Mouse (Mus musculus) embryonic fibroblast, embryonic 13.5 days (primary cell): ENCODE data around the gene Mef2c. TPM values are rescaled to one million over a fixed set of nuclear protein-coding genes. Genes with fewer than 3 reads are reported as not detected.

ENCODE experiments used
- H3K27ac ChIP-seq: 2 replicates; pipeline ENCODE4 v1.5.1; 2012; ENCODE audit warnings: low read length, control low read depth, inconsistent platforms; ENCODE audit not compliant: insufficient read depth
- H3K4me1 ChIP-seq: 2 replicates; pipeline ENCODE4 v1.6.1; 2011; ENCODE audit warnings: low read length; ENCODE audit not compliant: control insufficient read depth, insufficient read depth
- H3K4me3 ChIP-seq: 2 replicates; pipeline ENCODE4 v1.5.1; 2011; ENCODE audit warnings: mild to moderate bottlenecking, control low read depth, low read length; ENCODE audit not compliant: insufficient read depth
- CTCF ChIP-seq: IDR thresholded peaks from 2 replicates; pipeline ENCODE4 v1.5.1; 2011; ENCODE audit warnings: mild to moderate bottlenecking, control low read depth, low read length, moderate library complexity, borderline replicate concordance; ENCODE audit not compliant: insufficient read depth
- POLR2A ChIP-seq: IDR thresholded peaks from 2 replicates; pipeline ENCODE4 v1.6.1; 2011; ENCODE audit warnings: low read depth, mild to moderate bottlenecking, control low read depth, low read length, moderate library complexity
- polyA plus RNA-seq: library from polyadenylated mRNA; stranded (reverse); fragments of >200 nt; gene quantifications from 2 replicates; pipeline ENCODE4 v1.2.4, GENCODE M21; 2011; ENCODE audit warnings: low read depth; ENCODE audit not compliant: missing spikeins, insufficient read length

The Mef2c gene
- 11.4 and 25.2 TPM in 2 replicates for polyA plus RNA-seq

DNA sequence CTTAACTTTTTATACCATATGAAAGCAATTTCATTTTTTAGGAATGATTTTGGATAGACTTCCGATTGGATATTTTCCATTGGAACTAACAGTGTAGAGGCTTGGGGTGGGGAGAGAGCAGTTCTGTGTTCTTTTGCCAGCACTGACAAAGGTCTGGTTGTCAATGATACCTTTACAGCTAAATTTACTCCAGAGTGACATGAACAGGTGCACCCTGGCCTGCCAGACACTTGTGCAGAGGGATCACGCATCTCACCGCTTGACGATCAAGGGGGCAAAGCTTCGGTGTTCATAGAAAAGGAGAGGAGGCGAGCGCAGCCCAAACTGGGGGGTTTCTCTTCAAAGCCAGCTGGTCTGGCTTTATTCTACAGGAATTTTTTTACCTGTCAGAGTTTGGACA lies at the start of gene Mef2c:
Gene Mef2c, plus strand, starts transcription at position 116 of the 400 bp plus-strand sequence.
- Histone ChIP-seq H3K4me3 (no peak within 1 kb of the TSS), H3K4me1 (no peaks in the 10 kb centered on the region), H3K27ac (no peak within 1 kb of the TSS)
- no peak for TF ChIP-seq CTCF
- no peak for TF ChIP-seq POLR2A

DNA sequence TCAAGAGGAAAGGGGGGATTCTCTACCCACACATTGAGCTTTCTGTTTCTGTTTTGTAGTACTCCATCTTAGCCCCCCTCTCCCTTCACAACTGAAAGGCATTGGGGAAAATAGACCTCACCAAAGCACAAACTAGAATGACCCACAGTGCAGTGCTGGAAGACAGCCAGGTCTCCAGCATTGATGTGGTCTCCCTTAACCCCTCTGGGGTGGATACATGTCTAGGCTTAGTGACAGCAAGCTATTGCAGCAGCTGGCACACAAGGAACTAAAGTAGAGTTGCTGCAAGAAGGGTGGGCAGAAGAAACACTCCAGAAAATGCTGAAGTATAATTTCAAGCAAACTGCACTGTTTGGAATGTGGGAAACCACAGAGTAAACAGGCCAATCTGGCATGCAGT lies 45.1 kb upstream of the Mef2c start:
- Histone ChIP-seq H3K27ac (no peak overlapping the region), H3K4me1 (peaks cover 9% of the 10 kb centered on the region)
- TF ChIP-seq POLR2A (no peak), CTCF (no peak)

DNA sequence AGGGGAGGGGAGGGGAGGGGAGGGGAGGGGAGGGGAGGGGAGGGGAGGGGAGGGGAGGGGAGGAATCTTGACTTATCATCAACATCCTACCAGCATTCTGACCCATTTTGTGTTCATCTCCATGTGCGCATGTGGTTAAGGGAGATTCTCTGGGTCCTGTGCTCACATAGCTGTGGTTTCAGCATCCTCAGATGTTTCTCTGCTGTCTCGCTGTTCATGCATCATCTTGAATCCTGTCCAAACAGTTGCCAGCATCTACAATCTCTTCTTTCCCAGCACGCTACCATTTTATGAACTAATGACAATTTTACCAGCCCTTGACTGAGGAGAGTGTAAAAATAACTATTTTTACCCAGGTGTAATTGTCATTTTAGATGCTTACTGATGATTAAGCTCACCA lies 44.2 kb upstream of the Mef2c start:
- no peak overlapping the region for H3K4me3 ChIP-seq
- peak overlapping the region; percentile 61 for H3K27ac ChIP-seq
- H3K4me1 ChIP-seq = peaks cover 9% of the 10 kb centered on the region
- TF ChIP-seq CTCF = no peak
- no peak for TF ChIP-seq POLR2A

More for the DNA sequence above, 45.1 kb upstream of the Mef2c start:
- no peak overlapping the region for H3K4me3 ChIP-seq

DNA sequence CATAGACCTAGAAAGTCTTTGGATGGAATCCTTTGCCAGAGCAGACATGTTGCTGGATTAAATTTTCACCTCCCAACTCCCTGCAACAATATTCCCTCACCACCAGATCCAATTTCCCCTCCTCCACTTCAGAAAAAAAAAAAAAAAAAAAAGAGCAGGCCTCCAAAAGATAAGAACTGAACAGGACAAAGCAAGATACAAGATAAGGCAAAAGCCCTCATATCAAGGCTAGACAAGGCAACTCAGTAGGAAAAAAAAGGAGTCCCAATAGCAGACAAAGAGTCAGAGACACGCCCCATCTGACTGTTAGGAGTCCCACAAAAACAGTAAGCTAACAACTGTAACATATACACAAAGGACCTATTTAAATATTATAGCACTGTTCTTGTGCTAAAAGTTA lies 43.2 kb upstream of the Mef2c start:
- Histone ChIP-seq H3K27ac (no peak overlapping the region), H3K4me1 (peaks cover 9% of the 10 kb centered on the region), H3K4me3 (no peak overlapping the region)
- no peak for TF ChIP-seq CTCF
- TF ChIP-seq POLR2A = no peak

GRCm38 (mm10) chr13:83461556-83461955 lies 42.3 kb upstream of the Mef2c start:
- TF ChIP-seq CTCF (no peak), POLR2A (no peak)
- Histone ChIP-seq H3K4me3 (no peak overlapping the region), H3K4me1 (peaks cover 9% of the 10 kb centered on the region), H3K27ac (peak overlapping the region; percentile 85)

DNA sequence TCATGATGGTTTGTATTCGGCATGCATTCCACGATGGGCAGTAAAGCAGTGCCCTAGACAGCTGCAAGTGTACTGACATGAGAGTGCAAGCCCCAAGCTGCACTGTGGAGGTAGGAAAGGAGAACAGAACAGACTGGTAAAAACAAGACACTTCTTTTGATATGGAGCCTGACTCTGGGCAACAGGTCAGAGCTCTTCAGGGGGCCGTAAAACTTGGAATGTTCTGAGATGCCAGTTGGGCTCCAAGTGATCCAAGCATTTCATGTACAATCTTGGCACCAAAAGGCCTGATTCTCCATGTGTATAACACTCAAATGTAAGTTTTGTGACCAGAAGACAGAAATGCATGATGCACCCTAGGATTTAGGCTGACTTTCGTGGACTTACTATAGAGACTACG lies 37.1 kb upstream of the Mef2c start:
- no peak for TF ChIP-seq POLR2A
- TF ChIP-seq CTCF = no peak
- H3K4me1 ChIP-seq = peaks cover 4% of the 10 kb centered on the region
- no peak overlapping the region for H3K27ac ChIP-seq
- H3K4me3 ChIP-seq = no peak overlapping the region

- no peaks in the 10 kb centered on the region for H3K4me1 ChIP-seq
- TF ChIP-seq CTCF (no peak), POLR2A (no peak)
- H3K4me3 ChIP-seq = no peak overlapping the region
- no peak overlapping the region for H3K27ac ChIP-seq
Observed at GRCm38 (mm10) chr13:83468794-83469193, 35.0 kb upstream of the Mef2c start.

- H3K4me3 ChIP-seq = no peak overlapping the region
- no peaks in the 10 kb centered on the region for H3K4me1 ChIP-seq
- no peak for TF ChIP-seq POLR2A
- TF ChIP-seq CTCF = no peak
- H3K27ac ChIP-seq = no peak overlapping the region
Observed at GRCm38 (mm10) chr13:83473755-83474154, 30.1 kb upstream of the Mef2c start.

GRCm38 (mm10) chr13:83480388-83480787 lies 23.4 kb upstream of the Mef2c start:
- TF ChIP-seq CTCF (no peak), POLR2A (no peak)
- Histone ChIP-seq H3K4me3 (no peak overlapping the region), H3K4me1 (no peaks in the 10 kb centered on the region), H3K27ac (no peak overlapping the region)

DNA sequence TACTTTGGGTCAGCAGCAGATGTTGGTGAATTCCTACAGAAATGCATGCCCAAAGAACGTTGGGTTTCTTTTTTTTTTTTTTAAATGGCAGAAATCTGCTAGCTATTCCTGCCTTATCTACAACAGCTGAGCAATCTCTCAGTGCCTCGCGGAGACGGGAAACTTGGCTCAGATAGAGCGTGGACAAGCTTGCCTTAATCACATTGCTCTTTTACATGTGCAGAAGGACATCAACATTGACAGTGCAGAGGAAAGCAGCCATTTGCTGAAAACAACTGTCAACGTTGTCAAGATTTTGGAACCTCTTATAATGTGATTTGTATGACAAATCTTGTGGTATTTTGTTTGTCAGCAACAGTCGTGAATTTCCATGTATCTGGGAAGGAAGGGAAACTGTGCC lies 22.5 kb upstream of the Mef2c start:
- TF ChIP-seq CTCF (no peak), POLR2A (no peak)
- H3K4me3 ChIP-seq = no peak overlapping the region
- no peak overlapping the region for H3K27ac ChIP-seq
- no peaks in the 10 kb centered on the region for H3K4me1 ChIP-seq

DNA sequence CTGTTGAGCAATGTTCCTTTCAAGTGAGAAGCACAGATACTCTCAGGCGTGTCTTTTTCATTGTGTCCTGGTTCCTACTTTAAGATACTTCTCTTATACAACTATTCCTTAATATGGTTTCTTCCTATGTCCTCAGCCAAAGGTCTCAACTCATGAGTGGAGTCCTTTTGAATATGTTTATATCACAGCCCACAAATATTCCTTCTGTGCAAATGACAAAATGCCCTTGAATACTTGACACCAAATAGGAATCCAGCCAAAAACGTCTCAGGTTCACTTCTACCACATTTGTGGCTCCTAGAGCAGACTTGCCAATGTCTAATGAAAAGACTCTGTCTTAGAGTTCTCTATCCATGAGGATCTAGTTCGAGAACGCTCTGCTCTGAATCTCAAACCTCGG lies 21.7 kb upstream of the Mef2c start:
- Histone ChIP-seq H3K27ac (no peak overlapping the region), H3K4me3 (no peak overlapping the region), H3K4me1 (no peaks in the 10 kb centered on the region)
- TF ChIP-seq CTCF = no peak
- TF ChIP-seq POLR2A = no peak

GRCm38 (mm10) chr13:83484215-83484614 lies 19.6 kb upstream of the Mef2c start:
- H3K27ac ChIP-seq = no peak overlapping the region
- no peaks in the 10 kb centered on the region for H3K4me1 ChIP-seq
- no peak for TF ChIP-seq CTCF
- no peak overlapping the region for H3K4me3 ChIP-seq
